Mouse (Mus musculus) heart, embryonic 16.5 days (tissue): ENCODE data around the gene Vgll4. TPM values are rescaled to one million over a fixed set of nuclear protein-coding genes. Genes with fewer than 3 reads are reported as not detected.
A peak's percentile ranks its signal among the peaks of the same experiment; 100 is the strongest.

Experiments used
- ATAC-seq: fragments of 200-750 bp; cut with Nextera tagmentation; replicated peaks from 2 replicates; pipeline ENCODE4 v1.8.0; 2017; ENCODE audit warnings: moderate number of reproducible peaks; ENCODE audit not compliant: insufficient read depth, low FRiP score; ENCODE audit errors: extremely low read depth
- H3K27ac ChIP-seq: fragments of 300-500 bp; sonication (generic); 2 replicates; pipeline ENCODE4 v1.5.1; 2014; ENCODE audit warnings: mild to moderate bottlenecking, low read length, control low read depth, moderate library complexity
- H3K27me3 ChIP-seq: fragments of 300-500 bp; sonication (generic); 2 replicates; pipeline ENCODE4 v1.6.1; 2014; ENCODE audit warnings: low read length, mixed read lengths; ENCODE audit not compliant: control insufficient read depth, insufficient read depth
- H3K36me3 ChIP-seq: fragments of 300-500 bp; sonication (generic); 2 replicates; pipeline ENCODE4 v1.6.1; 2014; ENCODE audit not compliant: control insufficient read depth, insufficient read depth
- H3K4me1 ChIP-seq: fragments of 300-500 bp; sonication (generic); 2 replicates; pipeline ENCODE4 v1.6.1; 2014; ENCODE audit warnings: low read length, mixed read lengths; ENCODE audit not compliant: control insufficient read depth, insufficient read depth
- H3K4me2 ChIP-seq: fragments of 300-500 bp; sonication (generic); 2 replicates; pipeline ENCODE4 v1.6.1; 2014; ENCODE audit warnings: low read depth, mild to moderate bottlenecking, control low read depth, low read length
- H3K4me3 ChIP-seq: fragments of 300-500 bp; sonication (generic); 2 replicates; pipeline ENCODE4 v1.5.1; 2014; ENCODE audit warnings: mild to moderate bottlenecking, control low read depth, low read length
- H3K9ac ChIP-seq: fragments of 300-500 bp; sonication (generic); 2 replicates; pipeline ENCODE4 v1.6.1; 2014; ENCODE audit warnings: low read length, control low read depth
- H3K9me3 ChIP-seq: fragments of 300-500 bp; sonication (generic); replicated peaks from 2 replicates; pipeline ENCODE4 v1.6.1; 2016; ENCODE audit warnings: low read length; ENCODE audit not compliant: control insufficient read depth
- WGBS: fragments of 180-500 bp; shearing (Covaris S2); extraction: QIAGEN DNeasy Blood & Tissue Kit; methylation state at CpG from one replicate; pipeline ENCODE4 v1.1.7; 2014; 5-methylcytosine and 5-hydroxymethylcytosine counted together
- polyA plus RNA-seq: library from polyadenylated mRNA; unstranded; fragments of >200 nt; fragmentation: Nextera tagmentation; extraction: Ambion mirVana; gene quantifications from 2 replicates; pipeline ENCODE4 v1.2.1, GENCODE M21; 2015

Vgll4 gene
- polyA plus RNA-seq, 1 experiment from 2014 or later = 65.3 TPM

- Histone ChIP-seq H3K9me3 (no peaks in the 10 kb centered on the region), H3K9ac (peak overlapping the region; percentile 88), H3K4me1 (peaks cover 73% of the 10 kb centered on the region), H3K4me2 (peak overlapping the region; percentile 97), H3K4me3 (peak overlapping the region; percentile 65), H3K36me3 (no peaks in the 10 kb centered on the region), H3K27me3 (no peaks in the 10 kb centered on the region), H3K27ac (peak overlapping the region; percentile 99)
- WGBS = 10% methylated on average over 19 of the region's 19 CpGs
- peak; percentile 12 for ATAC-seq
These were observed 95.5 kb downstream of the Vgll4 start for GRCm38 (mm10) chr6:114874138-114874928.

GRCm38 (mm10) chr6:114873808-114874137 lies 96.0 kb downstream of the Vgll4 start:
- H3K4me1 ChIP-seq = peaks cover 68% of the 10 kb centered on the region
- no peaks in the 10 kb centered on the region for H3K36me3 ChIP-seq
- H3K27ac ChIP-seq = peak overlapping the region; percentile 99
- H3K9ac ChIP-seq = peak overlapping the region; percentile 88
- no peaks in the 10 kb centered on the region for H3K27me3 ChIP-seq
- ATAC-seq = no peak
- H3K4me3 ChIP-seq = peak overlapping the region; percentile 65
- H3K9me3 ChIP-seq = no peaks in the 10 kb centered on the region
- peak overlapping the region; percentile 97 for H3K4me2 ChIP-seq
- WGBS = 55% methylated on average over 3 of the region's 3 CpGs

- no peaks in the 10 kb centered on the region for H3K27me3 ChIP-seq
- WGBS = 87% methylated on average over 14 of the region's 14 CpGs
- ATAC-seq = no peak
- no peaks in the 10 kb centered on the region for H3K9me3 ChIP-seq
- H3K36me3 ChIP-seq = no peaks in the 10 kb centered on the region
- no peak overlapping the region for H3K27ac ChIP-seq
- H3K4me2 ChIP-seq = no peak overlapping the region
- H3K4me1 ChIP-seq = peaks cover 55% of the 10 kb centered on the region
- no peak overlapping the region for H3K9ac ChIP-seq
- H3K4me3 ChIP-seq = no peak overlapping the region
These were observed 98.7 kb downstream of the Vgll4 start for GRCm38 (mm10) chr6:114871010-114871660.

GRCm38 (mm10) chr6:114869501-114870076 lies 100.2 kb downstream of the Vgll4 start:
- no peaks in the 10 kb centered on the region for H3K9me3 ChIP-seq
- H3K4me3 ChIP-seq = no peak overlapping the region
- H3K4me2 ChIP-seq = no peak overlapping the region
- ATAC-seq = no peak
- no peaks in the 10 kb centered on the region for H3K36me3 ChIP-seq
- peaks cover 48% of the 10 kb centered on the region for H3K4me1 ChIP-seq
- no peak overlapping the region for H3K27ac ChIP-seq
- no peak overlapping the region for H3K9ac ChIP-seq
- no peaks in the 10 kb centered on the region for H3K27me3 ChIP-seq
- 67% methylated on average over 6 of the region's 6 CpGs for WGBS

- Histone ChIP-seq H3K9me3 (no peaks in the 10 kb centered on the region), H3K4me3 (no peak overlapping the region), H3K4me2 (no peak overlapping the region), H3K9ac (no peak overlapping the region), H3K4me1 (peaks cover 40% of the 10 kb centered on the region), H3K27me3 (no peaks in the 10 kb centered on the region), H3K27ac (0 out of 2 replicates have a peak overlapping the region, but pooled peaks have one; percentile 13), H3K36me3 (peaks cover 3% of the 10 kb centered on the region; the same call in 1 of the 2 replicates)
- ATAC-seq = no peak
- WGBS = 81% methylated on average over 7 of the region's 7 CpGs
These were observed 101.1 kb downstream of the Vgll4 start for GRCm38 (mm10) chr6:114868656-114869055.

GRCm38 (mm10) chr6:114866619-114867018 lies 103.2 kb downstream of the Vgll4 start:
- Histone ChIP-seq H3K27ac (peak overlapping the region; percentile 59), H3K9me3 (no peaks in the 10 kb centered on the region), H3K4me2 (no peak overlapping the region), H3K9ac (no peak overlapping the region), H3K36me3 (peaks cover 17% of the 10 kb centered on the region; the same call in 1 of the 2 replicates), H3K27me3 (no peaks in the 10 kb centered on the region), H3K4me1 (peaks cover 32% of the 10 kb centered on the region), H3K4me3 (no peak overlapping the region)
- 67% methylated on average over 4 of the region's 4 CpGs for WGBS
- no peak for ATAC-seq

GRCm38 (mm10) chr6:114866078-114866477 lies 103.7 kb downstream of the Vgll4 start:
- Histone ChIP-seq H3K4me3 (no peak overlapping the region), H3K9me3 (no peaks in the 10 kb centered on the region), H3K4me1 (peaks cover 37% of the 10 kb centered on the region), H3K4me2 (no peak overlapping the region), H3K36me3 (peaks cover 17% of the 10 kb centered on the region; the same call in 1 of the 2 replicates), H3K27ac (peak overlapping the region; percentile 59), H3K9ac (no peak overlapping the region), H3K27me3 (no peaks in the 10 kb centered on the region)
- ATAC-seq = no peak
- WGBS = 59% methylated on average over 3 of the region's 3 CpGs

- H3K9ac ChIP-seq = no peak overlapping the region
- H3K9me3 ChIP-seq = no peaks in the 10 kb centered on the region
- no peak overlapping the region for H3K4me2 ChIP-seq
- peaks cover 36% of the 10 kb centered on the region for H3K4me1 ChIP-seq
- H3K27me3 ChIP-seq = no peaks in the 10 kb centered on the region
- H3K4me3 ChIP-seq = no peak overlapping the region
- no peak for ATAC-seq
- no peak overlapping the region for H3K27ac ChIP-seq
- 90% methylated on average over 8 of the region's 8 CpGs for WGBS
- H3K36me3 ChIP-seq = peaks cover 17% of the 10 kb centered on the region
These were observed 105.4 kb downstream of the Vgll4 start for GRCm38 (mm10) chr6:114864421-114864820.

- peaks cover 38% of the 10 kb centered on the region for H3K4me1 ChIP-seq
- 84% methylated on average over 5 of the region's 5 CpGs for WGBS
- no peak overlapping the region for H3K27ac ChIP-seq
- no peak overlapping the region for H3K4me2 ChIP-seq
- H3K4me3 ChIP-seq = no peak overlapping the region
- no peaks in the 10 kb centered on the region for H3K9me3 ChIP-seq
- H3K36me3 ChIP-seq = peaks cover 20% of the 10 kb centered on the region
- no peaks in the 10 kb centered on the region for H3K27me3 ChIP-seq
- ATAC-seq = no peak
- no peak overlapping the region for H3K9ac ChIP-seq
These were observed 106.3 kb downstream of the Vgll4 start for GRCm38 (mm10) chr6:114863501-114863900.
